Mouse (Mus musculus): ENCODE measurements around the gene Fras1. TPM values are rescaled to one million over a fixed set of nuclear protein-coding genes. Genes with fewer than 3 reads are reported as not detected.

The Fras1 gene
- polyA plus RNA-seq, 1 experiment from 2014 or later, result 71.3 TPM

GRCm38 (mm10) chr5:96391086-96391485 is 17.3 kb downstream of the Fras1 start:
- WGBS, result 84% methylated on average over 4 of the region's 4 CpGs

GRCm38 (mm10) chr5:96394947-96395346 is 21.2 kb downstream of the Fras1 start:
- Histone ChIP-seq H3K4me2 (replicated peaks; ENCODE audit: low read depth, low read length) (no peak overlapping the region), H3K4me3 (ENCODE audit: low read length) (no peak overlapping the region), H3K27me3 (ENCODE audit: control insufficient read depth, insufficient read depth, low read length) (no peaks in the 10 kb centered on the region), H3K4me1 (ENCODE audit: control insufficient read depth, insufficient read depth, low read length) (peaks cover 18% of the 10 kb centered on the region; the same call in 1 of the 2 replicates), H3K9ac (ENCODE audit: low read depth, low read length) (no peak overlapping the region), H3K36me3 (ENCODE audit: control insufficient read depth, insufficient read depth, low read length) (no peaks in the 10 kb centered on the region), H3K9me3 (ENCODE audit: control insufficient read depth, low read length) (no peaks in the 10 kb centered on the region), H3K27ac (ENCODE audit: low read depth, low read length) (no peak overlapping the region)
- ATAC-seq (ENCODE audit: low FRiP score, low TSS enrichment), result no peak
- 89% methylated on average over 4 of the region's 4 CpGs for WGBS

More at GRCm38 (mm10) chr5:96391086-96391485, 17.3 kb downstream of the Fras1 start:
- Histone ChIP-seq H3K4me1 (ENCODE audit: control insufficient read depth, insufficient read depth, low read length) (0 out of 2 replicates have a peak, but pooled peaks cover 7% of the 10 kb centered on the region), H3K4me3 (ENCODE audit: low read length) (no peak overlapping the region), H3K27me3 (ENCODE audit: control insufficient read depth, insufficient read depth, low read length) (no peaks in the 10 kb centered on the region), H3K9ac (ENCODE audit: low read depth, low read length) (no peak overlapping the region), H3K27ac (ENCODE audit: low read depth, low read length) (no peak overlapping the region), H3K9me3 (ENCODE audit: control insufficient read depth, low read length) (no peaks in the 10 kb centered on the region), H3K36me3 (ENCODE audit: control insufficient read depth, insufficient read depth, low read length) (peaks cover 3% of the 10 kb centered on the region; the same call in 1 of the 2 replicates), H3K4me2 (replicated peaks; ENCODE audit: low read depth, low read length) (no peak overlapping the region)
- ATAC-seq (ENCODE audit: low FRiP score, low TSS enrichment), result no peak

GRCm38 (mm10) chr5:96395786-96396650 is 22.3 kb downstream of the Fras1 start:
- H3K27ac ChIP-seq (ENCODE audit: low read depth, low read length), result no peak overlapping the region; the same call in 1 of the 2 replicates
- 28% methylated on average over 5 of the region's 5 CpGs for WGBS
- H3K9ac ChIP-seq (ENCODE audit: low read depth, low read length), result no peak overlapping the region
- ATAC-seq (ENCODE audit: low FRiP score, low TSS enrichment), result peak; percentile 78
- no peaks in the 10 kb centered on the region for H3K9me3 ChIP-seq (ENCODE audit: control insufficient read depth, low read length)
- H3K4me1 ChIP-seq (ENCODE audit: control insufficient read depth, insufficient read depth, low read length), result peaks cover 18% of the 10 kb centered on the region; the same call in 1 of the 2 replicates
- H3K4me2 ChIP-seq (replicated peaks; ENCODE audit: low read depth, low read length), result no peak overlapping the region
- no peaks in the 10 kb centered on the region for H3K27me3 ChIP-seq (ENCODE audit: control insufficient read depth, insufficient read depth, low read length)
- H3K4me3 ChIP-seq (ENCODE audit: low read length), result no peak overlapping the region
- no peaks in the 10 kb centered on the region for H3K36me3 ChIP-seq (ENCODE audit: control insufficient read depth, insufficient read depth, low read length)

GRCm38 (mm10) chr5:96402555-96402954 is 28.8 kb downstream of the Fras1 start:
- H3K4me3 ChIP-seq (ENCODE audit: low read length), result no peak overlapping the region
- H3K9ac ChIP-seq (ENCODE audit: low read depth, low read length), result no peak overlapping the region
- no peaks in the 10 kb centered on the region for H3K27me3 ChIP-seq (ENCODE audit: control insufficient read depth, insufficient read depth, low read length)
- WGBS, result 65% methylated on average over 3 of the region's 3 CpGs
- ATAC-seq (ENCODE audit: low FRiP score, low TSS enrichment), result no peak
- no peaks in the 10 kb centered on the region for H3K9me3 ChIP-seq (ENCODE audit: control insufficient read depth, low read length)
- H3K36me3 ChIP-seq (ENCODE audit: control insufficient read depth, insufficient read depth, low read length), result no peaks in the 10 kb centered on the region
- H3K4me1 ChIP-seq (ENCODE audit: control insufficient read depth, insufficient read depth, low read length), result 0 out of 2 replicates have a peak, but pooled peaks cover 10% of the 10 kb centered on the region
- no peak overlapping the region for H3K27ac ChIP-seq (ENCODE audit: low read depth, low read length)
- no peak overlapping the region for H3K4me2 ChIP-seq (replicated peaks; ENCODE audit: low read depth, low read length)

- no peaks in the 10 kb centered on the region for H3K27me3 ChIP-seq (ENCODE audit: control insufficient read depth, insufficient read depth, low read length)
- no peak overlapping the region for H3K4me3 ChIP-seq (ENCODE audit: low read length)
- 0 out of 2 replicates have a peak, but pooled peaks cover 6% of the 10 kb centered on the region for H3K4me1 ChIP-seq (ENCODE audit: control insufficient read depth, insufficient read depth, low read length)
- no peak overlapping the region for H3K4me2 ChIP-seq (replicated peaks; ENCODE audit: low read depth, low read length)
- WGBS, result 63% methylated on average over 8 of the region's 8 CpGs
- H3K9me3 ChIP-seq (ENCODE audit: control insufficient read depth, low read length), result no peaks in the 10 kb centered on the region
- H3K27ac ChIP-seq (ENCODE audit: low read depth, low read length), result no peak overlapping the region
- no peak overlapping the region for H3K9ac ChIP-seq (ENCODE audit: low read depth, low read length)
- ATAC-seq (ENCODE audit: low FRiP score, low TSS enrichment), result no peak
- no peaks in the 10 kb centered on the region for H3K36me3 ChIP-seq (ENCODE audit: control insufficient read depth, insufficient read depth, low read length)
Observed at GRCm38 (mm10) chr5:96405139-96405842, 31.5 kb downstream of the Fras1 start.

- H3K9ac ChIP-seq (ENCODE audit: low read depth, low read length), result no peak overlapping the region
- H3K27ac ChIP-seq (ENCODE audit: low read depth, low read length), result no peak overlapping the region
- no peak overlapping the region for H3K4me3 ChIP-seq (ENCODE audit: low read length)
- WGBS, result 57% methylated on average over 2 of the region's 2 CpGs
- H3K36me3 ChIP-seq (ENCODE audit: control insufficient read depth, insufficient read depth, low read length), result no peaks in the 10 kb centered on the region
- H3K9me3 ChIP-seq (ENCODE audit: control insufficient read depth, low read length), result no peaks in the 10 kb centered on the region
- H3K4me2 ChIP-seq (replicated peaks; ENCODE audit: low read depth, low read length), result no peak overlapping the region
- ATAC-seq (ENCODE audit: low FRiP score, low TSS enrichment), result no peak
- no peaks in the 10 kb centered on the region for H3K27me3 ChIP-seq (ENCODE audit: control insufficient read depth, insufficient read depth, low read length)
- peaks cover 12% of the 10 kb centered on the region; the same call in 1 of the 2 replicates for H3K4me1 ChIP-seq (ENCODE audit: control insufficient read depth, insufficient read depth, low read length)
Observed at GRCm38 (mm10) chr5:96408291-96408690, 34.5 kb downstream of the Fras1 start.

- 42% methylated on average over 11 of the region's 11 CpGs for WGBS
- Histone ChIP-seq H3K4me3 (ENCODE audit: low read length) (no peak overlapping the region), H3K27ac (ENCODE audit: low read depth, low read length) (peak overlapping the region; percentile 59; the same call in 1 of the 2 replicates), H3K4me1 (ENCODE audit: control insufficient read depth, insufficient read depth, low read length) (peaks cover 8% of the 10 kb centered on the region; the same call in 1 of the 2 replicates), H3K4me2 (replicated peaks; ENCODE audit: low read depth, low read length) (no peak overlapping the region), H3K36me3 (ENCODE audit: control insufficient read depth, insufficient read depth, low read length) (no peaks in the 10 kb centered on the region), H3K9me3 (ENCODE audit: control insufficient read depth, low read length) (no peaks in the 10 kb centered on the region), H3K9ac (ENCODE audit: low read depth, low read length) (no peak overlapping the region), H3K27me3 (ENCODE audit: control insufficient read depth, insufficient read depth, low read length) (no peaks in the 10 kb centered on the region)
- ATAC-seq (ENCODE audit: low FRiP score, low TSS enrichment), result peak; percentile 76; the same call in 1 of the 2 replicates
Observed at GRCm38 (mm10) chr5:96412754-96413394, 39.1 kb downstream of the Fras1 start.

- Histone ChIP-seq H3K9ac (ENCODE audit: low read depth, low read length) (no peak overlapping the region), H3K4me1 (ENCODE audit: control insufficient read depth, insufficient read depth, low read length) (peaks cover 8% of the 10 kb centered on the region; the same call in 1 of the 2 replicates), H3K36me3 (ENCODE audit: control insufficient read depth, insufficient read depth, low read length) (no peaks in the 10 kb centered on the region), H3K27me3 (ENCODE audit: control insufficient read depth, insufficient read depth, low read length) (no peaks in the 10 kb centered on the region), H3K4me2 (replicated peaks; ENCODE audit: low read depth, low read length) (no peak overlapping the region), H3K9me3 (ENCODE audit: control insufficient read depth, low read length) (no peaks in the 10 kb centered on the region), H3K27ac (ENCODE audit: low read depth, low read length) (no peak overlapping the region), H3K4me3 (ENCODE audit: low read length) (no peak overlapping the region)
- 81% methylated on average over 4 of the region's 4 CpGs for WGBS
- ATAC-seq (ENCODE audit: low FRiP score, low TSS enrichment), result no peak
Observed at GRCm38 (mm10) chr5:96417121-96417520, 43.4 kb downstream of the Fras1 start.
